Mouse (Mus musculus) MN1 (cell line): ENCODE data around the gene Tbc1d5.

Experiments
- DNase-seq: peaks from one replicate; pipeline ENCODE4 v3.0.0-alpha.2; 2016; ENCODE audit warnings: low spot score

The Tbc1d5 gene

GRCm38 (mm10) chr17:51179195-51179953 is at the start of gene Tbc1d5:
Gene Tbc1d5 (minus strand): TSS chr17:51179352.
- peak; percentile 92 for DNase-seq

GRCm38 (mm10) chr17:51226056-51226455 is 46.9 kb upstream of the Tbc1d5 start:
- DNase-seq: no peak

GRCm38 (mm10) chr17:51223152-51223551 is 44.0 kb upstream of the Tbc1d5 start:
- no peak for DNase-seq

- DNase-seq: no peak
Observed at GRCm38 (mm10) chr17:51221075-51221474, 41.9 kb upstream of the Tbc1d5 start.

- DNase-seq: no peak
Observed at GRCm38 (mm10) chr17:51219897-51220296, 40.7 kb upstream of the Tbc1d5 start.

GRCm38 (mm10) chr17:51216426-51216825 is 37.3 kb upstream of the Tbc1d5 start:
- no peak for DNase-seq

GRCm38 (mm10) chr17:51209565-51209964 is 30.4 kb upstream of the Tbc1d5 start:
- no peak for DNase-seq

- DNase-seq: no peak
Observed at GRCm38 (mm10) chr17:51204643-51205042, 25.5 kb upstream of the Tbc1d5 start.

GRCm38 (mm10) chr17:51195561-51195960 is 16.4 kb upstream of the Tbc1d5 start:
- no peak for DNase-seq

- DNase-seq: peak; percentile 57
Observed at GRCm38 (mm10) chr17:51194787-51195186, 15.6 kb upstream of the Tbc1d5 start.

- DNase-seq: no peak
Observed at GRCm38 (mm10) chr17:51191381-51191780, 12.2 kb upstream of the Tbc1d5 start.

- DNase-seq: no peak
Observed at GRCm38 (mm10) chr17:51182715-51183114, 3.6 kb upstream of the Tbc1d5 start.

GRCm38 (mm10) chr17:51178491-51179194 is 509 bp downstream of the Tbc1d5 start:
- peak; percentile 82 for DNase-seq

GRCm38 (mm10) chr17:51177923-51178322 is 1.2 kb downstream of the Tbc1d5 start:
- peak; percentile 19 for DNase-seq

- no peak for DNase-seq
Observed at GRCm38 (mm10) chr17:51172332-51172731, 6.8 kb downstream of the Tbc1d5 start.

- no peak for DNase-seq
Observed at GRCm38 (mm10) chr17:51171504-51171903, 7.6 kb downstream of the Tbc1d5 start.

- DNase-seq: no peak
Observed at GRCm38 (mm10) chr17:51169911-51170310, 9.2 kb downstream of the Tbc1d5 start.

GRCm38 (mm10) chr17:51162366-51162765 is 16.8 kb downstream of the Tbc1d5 start:
- no peak for DNase-seq

- no peak for DNase-seq
Observed at GRCm38 (mm10) chr17:51159261-51159660, 19.9 kb downstream of the Tbc1d5 start.

- DNase-seq: no peak
Observed at GRCm38 (mm10) chr17:51150999-51151398, 28.2 kb downstream of the Tbc1d5 start.

- no peak for DNase-seq
Observed at GRCm38 (mm10) chr17:51144983-51145382, 34.2 kb downstream of the Tbc1d5 start.

GRCm38 (mm10) chr17:51142095-51142494 is 37.1 kb downstream of the Tbc1d5 start:
- no peak for DNase-seq

GRCm38 (mm10) chr17:51111194-51111593 is 68.0 kb downstream of the Tbc1d5 start:
- DNase-seq: peak; percentile 67
